Mouse (Mus musculus): ENCODE measurements at regions not wholly inside any gene's neighbourhood (a gene's known extent, or its start where the extent isn't known, plus 50 kb on each side); places are given as distances from the start of the nearest gene placed in this dataset.

- Histone ChIP-seq H3K4me2 (replicated peaks; ENCODE audit: low read depth, low read length) (no peak overlapping the region), H3K9me3 (ENCODE audit: control insufficient read depth, low read length) (no peaks in the 10 kb centered on the region), H3K27me3 (ENCODE audit: control insufficient read depth, insufficient read depth, low read length) (no peaks in the 10 kb centered on the region), H3K4me1 (ENCODE audit: control insufficient read depth, insufficient read depth, low read length) (0 out of 2 replicates have a peak, but pooled peaks cover 7% of the 10 kb centered on the region), H3K27ac (ENCODE audit: low read depth, low read length) (no peak overlapping the region), H3K4me3 (ENCODE audit: low read length) (no peak overlapping the region), H3K36me3 (ENCODE audit: control insufficient read depth, insufficient read depth, low read length) (no peaks in the 10 kb centered on the region), H3K9ac (ENCODE audit: low read depth, low read length) (no peak overlapping the region)
- WGBS = 36% methylated on average over 6 of the region's 6 CpGs
- ATAC-seq (ENCODE audit: low FRiP score, low TSS enrichment) = peak; percentile 68
Observed at GRCm38 (mm10) chr8:8183233-8183622, 477.8 kb downstream of the Efnb2 start.

DNA sequence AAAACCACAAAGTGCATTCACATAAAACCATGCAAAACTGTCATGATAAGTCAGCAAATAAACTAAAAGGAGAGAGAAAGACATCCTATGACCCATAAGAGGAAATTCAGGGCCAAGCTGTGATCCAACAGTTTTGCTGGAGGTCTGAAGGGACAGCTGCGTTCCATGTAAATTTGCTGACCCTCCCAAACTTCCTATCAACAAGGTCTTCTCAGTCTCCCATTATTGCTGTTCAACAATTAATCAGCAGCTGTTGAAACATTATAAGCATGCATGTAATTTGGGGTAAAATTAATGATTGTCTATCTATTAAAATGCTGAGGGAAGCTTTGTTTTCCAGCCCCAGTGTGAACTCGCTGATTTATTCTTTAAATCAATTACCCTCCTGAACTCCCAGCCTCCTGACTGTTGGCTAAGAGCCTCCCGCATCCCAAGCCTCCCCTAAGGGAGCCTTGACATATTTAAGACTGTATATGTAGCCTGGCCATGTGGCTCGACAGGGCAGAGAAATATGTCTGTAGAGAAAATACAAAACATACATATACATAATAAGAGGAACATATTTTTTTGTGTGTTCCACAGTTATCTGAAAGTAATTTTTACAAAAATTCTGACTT is 478.3 kb downstream of the Efnb2 start:
- H3K9ac ChIP-seq (ENCODE audit: low read depth, low read length) = no peak overlapping the region
- H3K9me3 ChIP-seq (ENCODE audit: control insufficient read depth, low read length) = no peaks in the 10 kb centered on the region

DNA sequence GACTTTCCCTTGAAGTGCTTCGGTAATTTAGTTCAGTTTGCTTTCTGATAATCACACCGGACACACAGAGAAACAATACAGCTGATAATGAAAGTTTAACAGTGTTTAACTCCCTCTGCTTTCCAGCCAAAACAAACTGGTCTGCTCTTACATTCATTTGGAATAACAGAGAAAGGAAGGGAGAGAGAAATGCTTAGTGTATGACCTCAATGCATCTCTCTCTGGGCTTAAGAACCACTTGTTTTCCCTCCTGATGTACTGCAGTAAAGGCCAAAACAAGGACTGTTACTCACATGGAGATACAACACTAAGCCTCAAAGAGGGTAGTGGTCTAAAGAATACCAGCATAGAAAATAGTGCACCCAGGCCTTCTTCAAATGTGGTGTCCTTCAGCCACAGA is 478.9 kb downstream of the Efnb2 start:
- 57% methylated on average over 2 of the region's 2 CpGs for WGBS
- H3K36me3 ChIP-seq (ENCODE audit: control insufficient read depth, insufficient read depth, low read length) = no peaks in the 10 kb centered on the region
- no peaks in the 10 kb centered on the region; the same call in 1 of the 2 replicates for H3K27me3 ChIP-seq (ENCODE audit: control insufficient read depth, insufficient read depth, low read length)
- no peak overlapping the region for H3K4me2 ChIP-seq (replicated peaks; ENCODE audit: low read depth, low read length)
- H3K9ac ChIP-seq (ENCODE audit: low read depth, low read length) = no peak overlapping the region
- H3K4me3 ChIP-seq (ENCODE audit: low read length) = no peak overlapping the region
- no peak overlapping the region for H3K27ac ChIP-seq (ENCODE audit: low read depth, low read length)
- H3K4me1 ChIP-seq (ENCODE audit: control insufficient read depth, insufficient read depth, low read length) = 0 out of 2 replicates have a peak, but pooled peaks cover 7% of the 10 kb centered on the region
- ATAC-seq (ENCODE audit: low FRiP score, low TSS enrichment) = no peak
- no peaks in the 10 kb centered on the region for H3K9me3 ChIP-seq (ENCODE audit: control insufficient read depth, low read length)

More for the DNA sequence above, 478.3 kb downstream of the Efnb2 start:
- H3K27me3 ChIP-seq (ENCODE audit: control insufficient read depth, insufficient read depth, low read length) = no peaks in the 10 kb centered on the region; the same call in 1 of the 2 replicates
- no peaks in the 10 kb centered on the region for H3K36me3 ChIP-seq (ENCODE audit: control insufficient read depth, insufficient read depth, low read length)
- no peak overlapping the region for H3K27ac ChIP-seq (ENCODE audit: low read depth, low read length)
- H3K4me2 ChIP-seq (replicated peaks; ENCODE audit: low read depth, low read length) = no peak overlapping the region
- 0 out of 2 replicates have a peak, but pooled peaks cover 7% of the 10 kb centered on the region for H3K4me1 ChIP-seq (ENCODE audit: control insufficient read depth, insufficient read depth, low read length)
- H3K4me3 ChIP-seq (ENCODE audit: low read length) = no peak overlapping the region
- peak; percentile 89; the same call in 1 of the 2 replicates for ATAC-seq (ENCODE audit: low FRiP score, low TSS enrichment)
- WGBS = 29% methylated on average over 4 of the region's 4 CpGs

DNA sequence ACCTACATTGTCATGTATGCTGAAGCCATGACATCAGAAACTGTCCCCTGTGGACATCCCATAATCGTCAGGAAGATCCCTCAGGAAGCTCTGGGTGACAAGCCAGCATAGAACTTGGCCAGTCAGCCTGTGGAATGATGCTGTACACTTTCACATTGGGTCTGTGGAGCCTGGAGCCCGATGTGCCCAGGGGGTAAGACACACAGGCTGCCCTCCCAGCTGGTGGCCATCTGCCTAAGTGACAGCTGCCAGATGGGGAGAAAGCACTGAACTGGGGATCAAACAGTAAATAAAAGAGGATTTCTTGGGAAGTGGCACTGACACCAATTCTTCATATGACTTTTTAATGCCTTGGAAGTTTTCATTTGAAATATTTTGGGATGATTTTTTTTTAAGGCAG is 486.8 kb downstream of the Efnb2 start:
- Histone ChIP-seq H3K9me3 (ENCODE audit: control insufficient read depth, low read length) (no peaks in the 10 kb centered on the region), H3K27me3 (ENCODE audit: control insufficient read depth, insufficient read depth, low read length) (no peaks in the 10 kb centered on the region; the same call in 1 of the 2 replicates), H3K36me3 (ENCODE audit: control insufficient read depth, insufficient read depth, low read length) (no peaks in the 10 kb centered on the region), H3K4me1 (ENCODE audit: control insufficient read depth, insufficient read depth, low read length) (no peaks in the 10 kb centered on the region), H3K4me3 (ENCODE audit: low read length) (no peak overlapping the region), H3K27ac (ENCODE audit: low read depth, low read length) (no peak overlapping the region), H3K4me2 (replicated peaks; ENCODE audit: low read depth, low read length) (no peak overlapping the region), H3K9ac (ENCODE audit: low read depth, low read length) (no peak overlapping the region)
- 60% methylated on average over 2 of the region's 2 CpGs for WGBS
- no peak for ATAC-seq (ENCODE audit: low FRiP score, low TSS enrichment)

DNA sequence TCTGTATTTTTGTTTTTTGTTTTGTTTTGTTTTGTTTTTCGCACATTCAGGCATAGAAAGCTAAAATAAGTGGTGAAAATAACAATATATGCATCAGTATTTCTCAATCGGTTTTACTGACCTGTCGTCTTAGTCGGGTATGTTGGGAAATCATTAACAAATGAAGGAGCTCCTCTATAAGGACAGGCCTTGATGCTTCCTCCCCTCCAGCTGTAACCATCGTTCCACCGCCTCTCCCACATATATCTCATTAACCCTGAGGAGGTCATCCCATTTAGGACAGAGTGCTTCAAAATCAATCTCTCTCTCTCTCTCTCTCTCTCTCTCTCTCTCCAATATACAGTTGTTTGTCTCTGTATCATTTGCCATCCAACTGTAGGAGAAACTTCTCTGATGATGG is 492.4 kb downstream of the Efnb2 start:
- no peaks in the 10 kb centered on the region for H3K27me3 ChIP-seq (ENCODE audit: control insufficient read depth, insufficient read depth, low read length)
- no peak overlapping the region for H3K4me3 ChIP-seq (ENCODE audit: low read length)
- no peak overlapping the region for H3K4me2 ChIP-seq (replicated peaks; ENCODE audit: low read depth, low read length)
- 50% methylated on average over 6 of the region's 6 CpGs for WGBS
- no peak overlapping the region for H3K27ac ChIP-seq (ENCODE audit: low read depth, low read length)
- H3K9ac ChIP-seq (ENCODE audit: low read depth, low read length) = no peak overlapping the region
- no peaks in the 10 kb centered on the region for H3K9me3 ChIP-seq (ENCODE audit: control insufficient read depth, low read length)
- H3K36me3 ChIP-seq (ENCODE audit: control insufficient read depth, insufficient read depth, low read length) = no peaks in the 10 kb centered on the region
- H3K4me1 ChIP-seq (ENCODE audit: control insufficient read depth, insufficient read depth, low read length) = no peaks in the 10 kb centered on the region
- ATAC-seq (ENCODE audit: low FRiP score, low TSS enrichment) = peak; percentile 49; the same call in 1 of the 2 replicates

GRCm38 (mm10) chr8:8168250-8168649 is 492.8 kb downstream of the Efnb2 start:
- Histone ChIP-seq H3K9ac (ENCODE audit: low read depth, low read length) (no peak overlapping the region), H3K4me2 (replicated peaks; ENCODE audit: low read depth, low read length) (no peak overlapping the region), H3K27ac (ENCODE audit: low read depth, low read length) (no peak overlapping the region), H3K9me3 (ENCODE audit: control insufficient read depth, low read length) (no peaks in the 10 kb centered on the region), H3K36me3 (ENCODE audit: control insufficient read depth, insufficient read depth, low read length) (no peaks in the 10 kb centered on the region), H3K4me3 (ENCODE audit: low read length) (no peak overlapping the region), H3K27me3 (ENCODE audit: control insufficient read depth, insufficient read depth, low read length) (no peaks in the 10 kb centered on the region), H3K4me1 (ENCODE audit: control insufficient read depth, insufficient read depth, low read length) (no peaks in the 10 kb centered on the region)
- ATAC-seq (ENCODE audit: low FRiP score, low TSS enrichment) = no peak
- 70% methylated on average over 11 of the region's 11 CpGs for WGBS

DNA sequence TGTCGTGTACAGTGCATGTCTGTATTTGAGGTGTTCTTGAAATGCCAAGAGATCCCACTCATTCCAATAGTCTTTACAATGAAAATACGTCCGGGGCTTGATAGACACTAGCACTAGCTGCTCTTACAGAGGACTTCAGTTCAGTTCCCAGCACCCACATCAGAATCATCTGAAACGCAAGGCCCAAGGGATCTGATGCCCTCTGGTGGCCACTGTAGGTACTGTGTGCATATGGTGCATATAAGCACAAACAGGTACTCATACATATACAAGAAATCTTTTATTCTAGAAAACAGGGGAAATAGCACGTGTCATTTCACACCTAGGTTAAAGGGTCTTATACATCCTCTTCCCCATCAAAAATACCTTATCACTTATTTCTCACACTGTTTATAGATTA is 513.5 kb downstream of the Efnb2 start:
- no peaks in the 10 kb centered on the region for H3K36me3 ChIP-seq (ENCODE audit: control insufficient read depth, insufficient read depth, low read length)
- no peak overlapping the region for H3K4me2 ChIP-seq (replicated peaks; ENCODE audit: low read depth, low read length)
- WGBS = 95% methylated on average over 5 of the region's 5 CpGs
- ATAC-seq (ENCODE audit: low FRiP score, low TSS enrichment) = no peak
- H3K4me1 ChIP-seq (ENCODE audit: control insufficient read depth, insufficient read depth, low read length) = no peaks in the 10 kb centered on the region
- no peak overlapping the region for H3K9ac ChIP-seq (ENCODE audit: low read depth, low read length)
- H3K27me3 ChIP-seq (ENCODE audit: control insufficient read depth, insufficient read depth, low read length) = no peaks in the 10 kb centered on the region
- peaks cover 4% of the 10 kb centered on the region for H3K9me3 ChIP-seq (ENCODE audit: control insufficient read depth, low read length)
- no peak overlapping the region for H3K27ac ChIP-seq (ENCODE audit: low read depth, low read length)
- no peak overlapping the region for H3K4me3 ChIP-seq (ENCODE audit: low read length)

DNA sequence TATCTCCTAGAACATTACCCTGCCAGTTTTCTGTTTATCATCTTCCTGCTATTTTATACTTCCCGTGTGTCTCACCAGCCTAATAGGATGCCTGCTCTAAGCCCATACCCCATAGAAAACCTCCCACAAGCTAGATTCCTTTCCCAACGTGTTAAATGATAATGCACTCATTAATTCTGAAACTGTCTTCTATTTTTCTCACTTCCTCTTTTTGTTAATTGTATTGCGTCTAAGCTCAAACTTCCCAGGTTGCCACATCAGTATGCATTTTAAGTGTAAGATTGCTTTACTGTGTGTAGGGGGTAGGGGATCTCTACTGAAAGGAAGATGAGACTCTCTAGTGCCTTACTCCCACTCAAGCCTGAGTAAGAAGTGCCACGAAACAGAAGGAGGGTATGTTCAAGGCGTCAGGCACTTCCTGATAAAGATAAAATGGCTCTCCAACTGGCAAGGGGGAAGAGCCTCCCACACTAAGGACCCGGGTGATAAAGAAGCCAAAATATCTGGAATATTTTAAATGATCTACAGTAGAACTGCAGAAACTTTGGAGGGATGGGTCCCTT is 518.0 kb downstream of the Efnb2 start:
- Histone ChIP-seq H3K27me3 (ENCODE audit: control insufficient read depth, insufficient read depth, low read length) (no peaks in the 10 kb centered on the region), H3K9me3 (ENCODE audit: control insufficient read depth, low read length) (peaks cover 4% of the 10 kb centered on the region), H3K27ac (ENCODE audit: low read depth, low read length) (no peak overlapping the region), H3K4me2 (replicated peaks; ENCODE audit: low read depth, low read length) (no peak overlapping the region), H3K36me3 (ENCODE audit: control insufficient read depth, insufficient read depth, low read length) (no peaks in the 10 kb centered on the region), H3K9ac (ENCODE audit: low read depth, low read length) (no peak overlapping the region), H3K4me3 (ENCODE audit: low read length) (no peak overlapping the region), H3K4me1 (ENCODE audit: control insufficient read depth, insufficient read depth, low read length) (no peaks in the 10 kb centered on the region)
- no peak for ATAC-seq (ENCODE audit: low FRiP score, low TSS enrichment)
- 32% methylated on average over 6 of the region's 6 CpGs for WGBS

GRCm38 (mm10) chr8:8142461-8142860 is 518.6 kb downstream of the Efnb2 start:
- no peak for ATAC-seq (ENCODE audit: low FRiP score, low TSS enrichment)
- no peaks in the 10 kb centered on the region for H3K4me1 ChIP-seq (ENCODE audit: control insufficient read depth, insufficient read depth, low read length)
- H3K27me3 ChIP-seq (ENCODE audit: control insufficient read depth, insufficient read depth, low read length) = no peaks in the 10 kb centered on the region
- no peak overlapping the region for H3K27ac ChIP-seq (ENCODE audit: low read depth, low read length)
- no peak overlapping the region for H3K9ac ChIP-seq (ENCODE audit: low read depth, low read length)
- peaks cover 2% of the 10 kb centered on the region for H3K9me3 ChIP-seq (ENCODE audit: control insufficient read depth, low read length)
- H3K36me3 ChIP-seq (ENCODE audit: control insufficient read depth, insufficient read depth, low read length) = no peaks in the 10 kb centered on the region
- WGBS = 85% methylated on average over 3 of the region's 3 CpGs
- H3K4me2 ChIP-seq (replicated peaks; ENCODE audit: low read depth, low read length) = no peak overlapping the region
- H3K4me3 ChIP-seq (ENCODE audit: low read length) = no peak overlapping the region

Data from kidney, embryonic 14.5 days (tissue).